Mouse (Mus musculus) limb, embryonic 10.5 days (tissue): Measurements from ENCODE around the gene Nudt7. TPM values are rescaled to one million over a fixed set of nuclear protein-coding genes. Genes with fewer than 3 reads are reported as not detected.
A peak's percentile ranks its signal among the peaks of the same experiment; 100 is the strongest.

ENCODE experiments used
- DNase-seq: peaks from one replicate; pipeline ENCODE4 v3.0.0-alpha.2; 2017; ENCODE audit warnings: low spot score
- H3K27ac ChIP-seq: fragments of 300-500 bp; sonication (generic); 2 replicates; pipeline ENCODE4 v1.5.1; 2016; ENCODE audit warnings: mild to moderate bottlenecking
- H3K27me3 ChIP-seq: fragments of 300-500 bp; sonication (generic); 2 replicates; pipeline ENCODE4 v1.6.1; 2016; ENCODE audit warnings: low read depth, mild to moderate bottlenecking; ENCODE audit not compliant: poor library complexity, severe bottlenecking
- H3K36me3 ChIP-seq: fragments of 300-500 bp; sonication (generic); 2 replicates; pipeline ENCODE4 v1.6.1; 2016; ENCODE audit warnings: mild to moderate bottlenecking, moderate library complexity
- H3K4me1 ChIP-seq: fragments of 300-500 bp; sonication (generic); 2 replicates; pipeline ENCODE4 v1.6.1; 2016
- H3K4me3 ChIP-seq: fragments of 300-500 bp; sonication (generic); 2 replicates; pipeline ENCODE4 v1.5.1; 2016; ENCODE audit warnings: mild to moderate bottlenecking, moderate library complexity
- H3K9me3 ChIP-seq: fragments of 300-500 bp; sonication (generic); replicated peaks from 2 replicates; pipeline ENCODE4 v1.6.1; 2016; ENCODE audit warnings: mild to moderate bottlenecking
- whole genome bisulfite sequencing: fragments of 180-500 bp; shearing (Covaris S2); methylation state at CpG from one replicate; pipeline ENCODE4 v1.1.7; 2016; 5-methylcytosine and 5-hydroxymethylcytosine counted together
- polyA plus RNA-seq: library from polyadenylated mRNA; unstranded; fragments of >200 nt; fragmentation: Nextera tagmentation; extraction: Ambion mirVana; gene quantifications from 2 replicates; pipeline ENCODE4 v1.2.1, GENCODE M21; 2016

Gene Nudt7
- polyA plus RNA-seq, 1 experiment from 2014 or later, result 9.8 TPM

GRCm38 (mm10) chr8:114159666-114160065 lies 26.3 kb downstream of the Nudt7 start:
- Histone ChIP-seq H3K9me3 (no peaks in the 10 kb centered on the region), H3K27ac (no peak overlapping the region), H3K4me3 (no peak overlapping the region), H3K4me1 (peaks cover 17% of the 10 kb centered on the region), H3K36me3 (no peaks in the 10 kb centered on the region), H3K27me3 (no peaks in the 10 kb centered on the region)
- DNase-seq, result peak; percentile 21
- 66% methylated on average over 3 of the region's 3 CpGs for WGBS

GRCm38 (mm10) chr8:114163871-114164270 lies 30.5 kb downstream of the Nudt7 start:
- H3K4me3 ChIP-seq, result no peak overlapping the region
- peaks cover 15% of the 10 kb centered on the region for H3K4me1 ChIP-seq
- H3K27me3 ChIP-seq, result no peaks in the 10 kb centered on the region
- 87% methylated on average over 3 of the region's 3 CpGs for WGBS
- DNase-seq, result no peak
- H3K36me3 ChIP-seq, result no peaks in the 10 kb centered on the region
- no peak overlapping the region for H3K27ac ChIP-seq
- no peaks in the 10 kb centered on the region for H3K9me3 ChIP-seq

- H3K9me3 ChIP-seq, result no peaks in the 10 kb centered on the region
- 91% methylated on average over 6 of the region's 6 CpGs for WGBS
These were observed 31.2 kb downstream of the Nudt7 start for GRCm38 (mm10) chr8:114164444-114165096.

GRCm38 (mm10) chr8:114165741-114166140 lies 32.4 kb downstream of the Nudt7 start:
- Histone ChIP-seq H3K27me3 (no peaks in the 10 kb centered on the region), H3K4me1 (peaks cover 14% of the 10 kb centered on the region), H3K9me3 (no peaks in the 10 kb centered on the region), H3K4me3 (no peak overlapping the region), H3K36me3 (no peaks in the 10 kb centered on the region), H3K27ac (no peak overlapping the region)
- WGBS, result 59% methylated on average over 2 of the region's 2 CpGs
- DNase-seq, result no peak

More at GRCm38 (mm10) chr8:114164444-114165096, 31.2 kb downstream of the Nudt7 start:
- H3K27me3 ChIP-seq, result no peaks in the 10 kb centered on the region
- H3K4me1 ChIP-seq, result peaks cover 14% of the 10 kb centered on the region
- no peak overlapping the region for H3K4me3 ChIP-seq
- H3K36me3 ChIP-seq, result no peaks in the 10 kb centered on the region
- no peak for DNase-seq
- H3K27ac ChIP-seq, result no peak overlapping the region

- no peaks in the 10 kb centered on the region for H3K4me1 ChIP-seq
- no peak for DNase-seq
- no peaks in the 10 kb centered on the region for H3K27me3 ChIP-seq
- H3K27ac ChIP-seq, result no peak overlapping the region
- 76% methylated on average over 3 of the region's 3 CpGs for WGBS
- H3K36me3 ChIP-seq, result no peaks in the 10 kb centered on the region
- H3K9me3 ChIP-seq, result no peaks in the 10 kb centered on the region
- no peak overlapping the region for H3K4me3 ChIP-seq
These were observed 43.4 kb downstream of the Nudt7 start for GRCm38 (mm10) chr8:114176721-114177120.

- Histone ChIP-seq H3K27ac (no peak overlapping the region), H3K4me1 (no peaks in the 10 kb centered on the region), H3K4me3 (no peak overlapping the region), H3K27me3 (no peaks in the 10 kb centered on the region), H3K36me3 (no peaks in the 10 kb centered on the region), H3K9me3 (no peaks in the 10 kb centered on the region)
- 90% methylated on average over 5 of the region's 5 CpGs for WGBS
- DNase-seq, result no peak
These were observed 60.0 kb downstream of the Nudt7 start for GRCm38 (mm10) chr8:114193334-114193733.

- Histone ChIP-seq H3K9me3 (no peaks in the 10 kb centered on the region), H3K27ac (no peak overlapping the region), H3K4me3 (no peak overlapping the region), H3K27me3 (peaks cover 15% of the 10 kb centered on the region; the same call in 1 of the 2 replicates), H3K36me3 (no peaks in the 10 kb centered on the region), H3K4me1 (no peaks in the 10 kb centered on the region)
- no peak for DNase-seq
- WGBS, result 78% methylated on average over 2 of the region's 2 CpGs
These were observed 65.6 kb downstream of the Nudt7 start for GRCm38 (mm10) chr8:114198990-114199389.

Other genes starting within 250 kb of the Nudt7 start
- 1.1 and 1.6 TPM in 2 replicates for gene Vat1l, start 72.1 kb downstream of the Nudt7 start, polyA plus RNA-seq